Mouse (Mus musculus): ENCODE measurements around the gene 4931422A03Rik.

4931422A03Rik gene

DNA sequence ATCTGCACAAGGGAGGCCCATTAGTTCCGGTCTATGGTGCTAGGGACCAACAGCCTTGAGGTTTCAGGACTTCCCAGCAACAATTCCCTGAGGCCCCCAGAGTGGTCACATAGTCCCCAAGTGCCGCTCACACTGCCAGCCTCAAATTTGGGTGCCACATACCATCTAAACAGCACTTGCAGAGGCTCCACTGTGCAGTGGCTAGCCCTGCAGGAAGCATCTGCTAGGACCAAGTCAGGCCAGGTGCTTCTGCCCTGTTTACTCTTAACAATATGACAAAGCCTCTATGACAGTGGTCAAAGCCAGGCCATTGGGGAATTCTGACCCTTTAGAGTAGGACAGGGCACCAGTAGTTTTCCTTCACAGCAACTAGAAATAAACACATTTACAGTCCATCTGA is 91.5 kb downstream of the 4931422A03Rik start:
- DNase-seq (ENCODE audit: low spot score in 2 of 2), result no peak

GRCm38 (mm10) chr2:103935691-103936435 is 92.3 kb downstream of the 4931422A03Rik start:
- no peak for DNase-seq (ENCODE audit: low spot score in 2 of 2)

DNA sequence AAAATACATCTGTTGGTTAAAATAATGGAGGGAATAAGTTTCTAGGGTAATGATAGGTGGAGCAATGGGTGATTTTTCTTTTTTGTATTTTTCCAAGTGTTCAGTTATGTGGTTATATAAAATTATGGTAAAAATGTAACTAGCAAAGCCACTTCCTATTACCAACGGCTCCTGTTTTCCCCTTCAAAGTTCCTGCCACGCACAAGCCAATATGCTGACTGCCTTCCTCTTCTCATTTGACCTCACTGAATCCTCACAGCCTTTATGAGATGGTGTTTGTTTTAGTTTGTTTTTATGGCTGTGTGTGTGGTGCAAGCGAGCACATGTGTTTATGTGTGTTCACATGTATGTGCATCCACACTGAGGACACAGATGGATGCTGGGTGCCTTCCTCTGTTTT is 93.5 kb downstream of the 4931422A03Rik start:
- DNase-seq (ENCODE audit: low spot score in 2 of 2), result no peak

DNA sequence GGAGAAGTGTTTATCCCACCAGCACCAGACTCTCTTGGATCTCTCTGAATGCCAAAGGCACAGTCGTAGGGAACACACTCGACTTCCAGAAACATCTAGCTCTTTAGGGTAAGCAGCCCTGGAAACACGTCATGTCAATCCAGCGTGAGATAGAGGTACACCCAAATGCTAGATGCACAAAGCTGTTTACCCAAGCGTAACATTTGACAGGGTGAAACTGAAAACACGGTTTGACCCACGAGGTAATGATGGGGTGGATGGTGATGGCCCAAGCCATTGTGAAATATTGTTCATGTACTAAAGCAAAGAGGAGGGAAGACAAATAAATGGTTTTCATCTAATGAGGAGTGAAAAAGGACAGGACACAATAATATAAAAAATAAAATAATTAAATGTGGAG is 93.9 kb downstream of the 4931422A03Rik start:
- DNase-seq (ENCODE audit: low spot score in 2 of 2), result no peak

DNA sequence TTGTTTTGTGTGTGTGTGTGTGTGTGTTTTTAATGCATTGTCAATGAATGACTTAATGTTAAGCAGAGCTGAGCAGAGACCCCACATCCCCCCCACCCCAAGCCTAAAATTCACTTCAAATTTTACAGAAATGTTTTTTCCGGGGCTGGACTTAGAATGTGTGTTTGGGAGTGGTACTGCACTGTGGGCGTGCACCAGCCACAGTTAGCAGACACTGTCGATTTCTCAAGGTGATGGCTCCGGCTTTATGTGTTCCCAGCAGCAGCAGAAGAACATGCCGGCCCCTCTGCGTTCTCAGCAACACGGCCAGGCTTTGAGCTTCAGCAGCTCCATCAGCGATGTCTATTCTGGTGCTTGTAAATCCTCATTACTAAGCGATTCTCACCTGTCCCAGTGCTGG is 95.7 kb downstream of the 4931422A03Rik start:
- no peak for DNase-seq (ENCODE audit: low spot score in 2 of 2)

GRCm38 (mm10) chr2:103932025-103932424 is 96.1 kb downstream of the 4931422A03Rik start:
- DNase-seq (ENCODE audit: low spot score in 2 of 2), result no peak

GRCm38 (mm10) chr2:103931511-103931911 is 96.7 kb downstream of the 4931422A03Rik start:
- no peak for DNase-seq (ENCODE audit: low spot score in 2 of 2)

DNA sequence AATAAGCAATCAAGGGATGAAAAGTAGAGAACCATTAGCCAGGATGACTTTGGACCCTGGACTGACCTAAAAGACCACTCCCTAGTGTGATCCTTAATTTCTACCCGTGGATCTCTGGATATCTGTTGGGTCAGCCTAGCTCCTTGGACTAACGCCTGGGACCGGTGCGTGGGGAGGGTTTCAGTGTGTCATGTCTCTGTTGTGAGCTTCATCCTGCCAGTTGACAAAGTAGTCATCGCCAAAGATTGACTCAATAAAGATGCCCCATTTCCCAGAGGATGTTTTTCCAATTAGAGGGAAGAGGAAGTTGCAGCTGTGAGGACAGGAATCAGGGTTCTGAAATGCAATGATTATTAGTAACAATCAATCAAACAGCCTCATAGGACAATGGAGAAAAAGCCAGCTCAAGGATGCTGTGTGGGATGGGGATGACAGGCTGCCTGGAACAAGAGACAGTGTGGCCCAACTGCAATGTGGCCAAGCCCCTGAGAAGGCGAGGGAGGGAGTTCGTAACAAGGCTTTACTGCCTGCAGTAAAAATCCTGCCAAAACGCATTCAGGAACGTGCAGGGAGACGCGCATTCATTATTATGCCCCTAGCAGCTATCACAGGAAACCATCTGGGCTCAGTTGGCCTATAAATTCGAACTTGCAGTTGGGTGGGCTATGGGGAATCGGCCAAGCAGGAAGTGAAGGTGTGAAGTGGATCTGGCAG is 97.7 kb downstream of the 4931422A03Rik start:
- no peak for DNase-seq (ENCODE audit: low spot score in 2 of 2)

- DNase-seq (ENCODE audit: low spot score in 2 of 2), result no peak
These were observed 100.5 kb downstream of the 4931422A03Rik start for GRCm38 (mm10) chr2:103927610-103928145.

GRCm38 (mm10) chr2:103926586-103927113 is 101.5 kb downstream of the 4931422A03Rik start:
- DNase-seq (ENCODE audit: low spot score in 2 of 2), result no peak

DNA sequence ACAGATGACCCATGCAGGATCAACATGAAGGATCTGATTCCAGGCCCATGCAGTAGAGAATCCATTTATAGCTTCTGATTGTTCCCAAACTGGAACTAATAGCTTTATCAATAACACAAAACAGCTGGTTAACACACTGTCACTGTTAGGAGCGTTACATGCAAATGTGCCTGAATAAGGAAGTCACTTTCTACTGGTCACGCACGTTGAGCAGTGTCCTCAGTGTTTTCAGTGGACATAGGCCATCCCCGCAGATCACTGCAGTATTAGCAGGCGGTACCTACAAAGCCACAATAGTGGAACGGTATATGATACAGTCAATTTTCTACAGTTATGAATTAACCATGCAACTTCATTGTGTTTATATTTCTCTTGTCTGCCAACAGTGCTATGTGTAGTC is 108.7 kb downstream of the 4931422A03Rik start:
- no peak for DNase-seq (ENCODE audit: low spot score in 2 of 2)

DNA sequence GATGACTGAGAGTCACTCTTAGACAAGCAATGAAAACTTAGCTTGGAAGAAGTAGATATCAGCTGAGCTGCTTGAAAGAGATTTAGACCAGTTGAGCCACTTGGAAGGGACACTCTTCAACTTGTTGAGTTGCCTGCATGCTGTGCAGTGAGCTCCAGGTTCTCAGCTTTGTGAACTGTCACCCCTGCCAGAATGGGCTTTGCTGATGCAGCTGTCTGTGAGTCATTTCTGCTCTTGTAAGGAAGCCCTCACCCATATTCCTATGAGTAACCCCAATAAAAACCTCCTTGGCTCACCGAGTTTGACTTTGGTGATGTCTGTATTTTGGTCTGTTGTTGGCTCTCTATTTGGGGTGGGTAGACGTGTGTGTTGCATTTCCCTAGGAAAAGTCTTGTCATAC is 109.8 kb downstream of the 4931422A03Rik start:
- no peak for DNase-seq (ENCODE audit: low spot score in 2 of 2)

GRCm38 (mm10) chr2:103917375-103917774 is 110.8 kb downstream of the 4931422A03Rik start:
- DNase-seq (ENCODE audit: low spot score in 2 of 2), result no peak

Data from right cerebral cortex, postnatal 36 days (tissue).